Mouse (Mus musculus): ENCODE measurements around the gene Clybl.

Clybl gene

DNA sequence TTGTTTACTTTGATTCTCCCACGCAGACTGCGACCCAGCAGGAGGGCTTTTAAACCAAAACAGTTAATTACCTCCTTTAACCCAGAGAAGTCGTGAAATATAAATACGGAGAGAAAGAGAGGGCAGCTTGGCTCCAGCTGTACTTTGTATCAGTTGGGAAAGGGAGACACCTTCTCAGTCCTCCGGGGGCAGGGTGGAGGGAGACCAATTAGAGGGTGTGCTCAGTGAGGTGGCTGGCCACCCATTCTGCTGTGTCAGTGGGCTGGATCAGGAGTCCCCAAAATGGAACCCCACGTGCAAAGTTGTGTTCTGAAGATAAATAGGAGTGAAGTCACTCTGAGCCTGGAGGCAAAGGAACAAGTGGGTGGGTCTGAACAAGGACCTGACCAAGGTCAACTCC is 181.7 kb downstream of the Clybl start:
- DNase-seq (ENCODE audit: low spot score): no peak

DNA sequence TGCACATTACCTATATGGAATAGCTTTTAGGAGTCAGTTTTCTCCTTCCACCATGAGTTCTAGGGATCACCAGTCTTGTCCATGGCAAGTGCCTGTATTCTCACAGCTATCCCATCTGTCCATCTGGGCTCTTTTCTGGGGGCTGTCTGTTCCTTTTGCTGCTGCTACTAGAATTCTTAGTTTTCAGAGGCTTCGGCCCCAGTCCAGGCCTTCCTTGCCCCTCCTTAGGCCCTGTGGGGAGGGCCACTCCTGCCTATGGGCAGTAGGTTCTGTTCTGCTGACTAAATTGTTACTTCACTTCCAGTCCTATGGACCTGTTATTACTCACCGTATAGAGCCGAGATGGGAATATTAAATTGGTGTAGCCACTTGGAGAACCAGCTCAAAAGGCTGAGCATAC is 182.5 kb downstream of the Clybl start:
- DNase-seq (ENCODE audit: low spot score): no peak

DNA sequence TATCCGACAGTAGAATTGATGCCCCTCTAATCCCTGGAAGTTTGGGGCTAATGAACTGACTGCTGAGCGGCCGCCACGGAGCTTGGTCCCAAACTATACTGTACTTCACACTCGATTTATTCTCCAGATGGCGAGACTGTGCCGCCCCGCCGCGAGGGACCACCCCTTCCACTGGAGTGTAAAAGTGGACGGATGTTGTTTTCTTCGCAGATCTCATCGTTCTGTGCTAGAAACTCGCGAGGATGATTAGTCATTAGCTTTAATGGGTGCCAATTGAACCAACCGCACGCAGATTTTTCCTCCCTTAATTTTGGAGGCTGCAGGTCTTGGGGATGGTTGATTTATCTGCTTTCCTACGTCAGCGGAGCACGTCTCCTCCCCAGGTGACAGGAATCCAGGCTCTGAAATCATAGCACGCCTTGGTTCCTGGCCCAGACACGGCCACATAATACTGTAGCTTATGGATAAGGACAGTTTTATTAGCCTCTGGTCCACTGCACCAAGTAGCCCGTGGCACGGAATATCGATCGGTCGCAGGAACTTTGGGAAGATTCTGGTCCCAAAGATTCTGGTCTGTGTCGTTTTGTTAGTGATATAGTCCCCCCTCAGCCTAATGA is 185.9 kb downstream of the Clybl start:
- DNase-seq (ENCODE audit: low spot score): no peak

DNA sequence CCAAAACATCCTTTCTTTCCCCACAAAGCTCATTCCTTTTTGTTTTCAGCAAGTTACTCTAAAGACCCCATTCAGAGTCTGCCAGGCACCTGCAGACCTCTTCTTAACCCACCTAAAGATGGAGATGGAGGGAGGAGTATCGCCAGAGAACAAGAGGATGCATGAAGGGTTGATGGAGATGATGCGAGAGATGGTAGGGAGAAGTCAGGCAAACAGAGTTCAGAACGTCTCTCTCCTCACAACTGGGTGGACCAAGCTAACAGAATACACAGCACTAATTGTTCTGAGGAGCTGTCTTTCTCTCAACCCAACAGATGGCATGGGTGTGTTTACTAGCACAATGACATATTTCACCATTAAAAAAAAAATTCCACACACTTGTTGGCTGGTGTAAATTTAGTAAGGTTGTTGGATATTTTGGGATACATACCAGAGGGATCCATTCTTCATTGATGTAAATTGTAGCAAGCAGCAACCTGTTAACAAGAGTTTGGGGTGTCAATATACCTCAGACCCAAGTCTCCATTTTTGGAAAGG is 186.4 kb downstream of the Clybl start:
- DNase-seq (ENCODE audit: low spot score): no peak

DNA sequence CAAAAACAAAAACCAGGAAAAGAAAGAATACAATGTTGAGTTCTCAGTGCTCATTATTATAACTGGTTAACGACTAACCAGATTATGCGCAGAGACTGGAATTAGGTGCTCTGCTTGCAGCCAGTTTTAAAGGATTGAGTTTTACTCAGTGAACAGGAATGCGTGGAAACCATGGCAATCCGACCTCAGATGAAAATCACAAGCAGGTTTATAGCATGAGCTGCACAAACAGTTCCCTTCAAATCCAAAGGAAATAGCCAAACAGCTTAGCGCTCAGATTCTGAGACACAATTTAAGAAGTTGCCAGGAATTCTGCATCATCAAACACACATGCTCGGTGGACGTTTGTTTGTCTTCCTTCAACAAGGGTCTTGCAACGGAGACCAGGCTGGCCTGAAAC is 187.0 kb downstream of the Clybl start:
- DNase-seq (ENCODE audit: low spot score): no peak

DNA sequence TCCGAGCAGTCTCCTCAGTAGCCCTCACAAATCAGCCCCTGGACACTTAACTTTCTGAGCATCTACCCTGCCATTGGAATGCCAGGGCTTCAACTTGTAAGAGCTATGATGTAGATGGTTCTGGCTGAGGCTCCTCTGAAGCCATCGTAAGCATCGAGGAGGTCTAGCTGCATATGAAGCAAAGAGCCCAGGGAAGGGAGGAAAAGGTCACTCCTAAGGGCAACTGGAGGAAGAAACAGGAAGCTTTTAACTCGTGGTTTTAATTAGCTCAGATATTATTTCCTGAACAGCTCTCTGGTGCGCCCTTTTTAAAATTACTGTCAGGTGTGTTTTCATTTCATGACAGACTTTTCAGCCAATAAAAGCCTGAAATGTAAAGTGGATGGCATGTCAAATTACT is 190.5 kb downstream of the Clybl start:
- no peak for DNase-seq (ENCODE audit: low spot score)

DNA sequence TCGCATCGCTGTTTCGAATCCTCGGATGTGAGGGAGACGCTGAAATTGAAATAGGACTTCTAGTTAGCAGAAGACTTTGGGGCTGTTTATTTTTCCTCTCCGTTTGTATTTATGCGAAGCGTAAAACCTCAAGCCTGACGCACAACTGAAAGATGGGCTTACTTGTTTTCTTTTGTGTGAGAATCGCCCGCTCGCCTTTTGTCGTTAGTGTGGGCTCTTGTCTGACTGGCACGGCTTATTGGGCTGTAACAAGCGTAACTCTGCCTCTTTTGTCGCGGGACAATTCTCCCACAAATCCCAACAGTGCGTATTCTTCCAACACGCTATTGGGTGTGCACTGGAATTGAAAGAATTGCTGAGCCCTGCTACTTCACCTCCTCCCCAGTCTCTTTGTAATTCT is 192.0 kb downstream of the Clybl start:
- no peak for DNase-seq (ENCODE audit: low spot score)

DNA sequence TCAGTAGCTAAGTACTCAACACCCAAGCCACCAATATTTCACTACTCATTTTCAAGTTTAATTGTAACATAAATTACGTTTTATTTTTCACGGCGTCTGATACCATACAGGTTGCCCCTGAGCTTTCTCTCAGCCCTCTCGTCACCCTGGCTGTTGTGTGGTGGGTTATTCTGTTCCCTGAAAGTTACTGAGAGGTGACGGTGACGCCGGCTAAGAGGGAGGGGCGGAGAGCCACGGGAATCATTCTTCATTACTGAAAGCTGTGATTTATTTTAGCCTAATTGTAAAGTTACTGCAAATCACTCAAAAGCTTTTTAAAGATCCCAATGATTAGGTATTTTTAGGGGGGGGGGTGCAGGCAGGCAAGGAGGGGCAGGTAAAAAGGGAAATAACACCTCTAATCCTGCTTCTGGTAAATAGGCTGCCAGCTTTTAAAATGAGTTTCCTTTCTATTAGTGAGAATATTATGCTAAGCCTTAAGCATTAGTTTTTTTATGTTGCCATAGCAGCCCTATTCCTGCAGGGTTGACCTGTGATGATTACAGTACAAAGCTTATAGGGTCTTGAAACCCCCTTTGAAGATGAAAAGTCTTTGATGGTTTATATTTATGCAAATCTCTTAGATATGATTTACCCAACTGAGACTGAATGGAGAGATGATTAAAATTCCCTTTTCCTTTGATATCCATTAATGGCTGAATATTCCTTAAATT is 192.9 kb downstream of the Clybl start:
- no peak for DNase-seq (ENCODE audit: low spot score)

DNA sequence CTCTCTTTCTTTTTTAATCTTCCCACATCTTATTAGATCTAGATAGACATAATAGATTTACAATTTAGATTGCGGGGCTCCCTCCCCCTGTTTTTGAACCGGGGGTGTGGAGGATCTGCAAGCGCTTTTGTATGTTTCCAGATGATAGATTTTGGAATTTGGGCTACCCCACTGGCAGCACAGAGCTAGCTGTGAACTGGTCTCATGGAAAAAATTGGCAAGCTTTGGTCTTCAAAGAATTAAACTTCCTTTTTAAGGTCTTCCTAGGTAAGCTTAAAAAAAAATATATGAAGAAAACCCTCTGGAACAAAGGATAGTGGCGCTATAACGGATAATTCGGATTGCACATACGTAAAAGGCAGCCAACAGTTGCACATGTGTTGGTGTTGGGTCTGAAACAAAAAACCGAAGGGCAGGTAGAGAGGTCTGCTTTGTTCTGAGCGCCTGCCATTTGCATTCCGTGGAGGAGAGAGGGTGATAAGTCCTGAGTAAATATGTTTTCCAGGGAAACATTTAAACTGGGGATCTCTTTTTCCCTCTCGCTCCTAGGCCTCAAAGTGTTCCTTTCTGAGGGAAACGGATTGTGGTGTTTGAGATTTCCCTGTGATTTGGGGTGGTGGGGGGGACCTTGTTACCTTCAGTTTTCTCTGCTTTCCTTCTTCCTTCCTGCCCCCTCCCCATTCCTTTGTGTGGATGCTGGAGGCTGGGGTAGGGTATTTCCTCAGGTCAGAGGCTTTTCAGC is 193.7 kb downstream of the Clybl start:
- no peak for DNase-seq (ENCODE audit: low spot score)

DNA sequence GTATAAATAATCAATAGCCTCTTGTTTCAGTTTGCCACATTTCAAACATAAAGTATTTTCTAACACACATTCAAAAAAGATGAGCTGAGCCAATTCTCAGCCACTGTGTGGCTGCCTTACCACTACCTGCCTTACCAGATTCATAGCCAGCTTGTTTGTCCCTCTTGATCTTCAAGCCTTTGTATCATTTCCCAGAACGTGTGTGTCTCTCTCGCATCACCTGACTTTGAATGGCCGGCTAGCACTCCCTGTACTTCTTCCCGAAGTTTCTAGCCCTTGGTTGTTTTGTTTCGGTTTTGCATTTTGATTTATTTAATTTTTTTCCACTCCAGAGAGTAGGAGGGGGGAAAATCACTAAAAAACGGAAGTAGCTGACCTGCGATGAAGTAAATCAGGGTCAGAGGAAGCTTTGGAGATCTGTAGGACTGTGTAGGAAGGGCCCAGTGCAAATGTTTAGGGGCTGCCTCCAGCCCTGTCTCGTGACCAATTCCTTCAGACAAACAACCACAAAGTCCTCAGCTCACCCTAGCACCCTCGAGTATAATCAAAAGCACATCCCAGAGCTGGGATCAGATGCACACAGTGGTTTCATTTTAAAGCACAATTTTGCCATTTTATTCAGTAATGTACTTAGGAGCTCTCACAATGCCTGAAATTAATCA is 195.1 kb downstream of the Clybl start:
- no peak for DNase-seq (ENCODE audit: low spot score)

DNA sequence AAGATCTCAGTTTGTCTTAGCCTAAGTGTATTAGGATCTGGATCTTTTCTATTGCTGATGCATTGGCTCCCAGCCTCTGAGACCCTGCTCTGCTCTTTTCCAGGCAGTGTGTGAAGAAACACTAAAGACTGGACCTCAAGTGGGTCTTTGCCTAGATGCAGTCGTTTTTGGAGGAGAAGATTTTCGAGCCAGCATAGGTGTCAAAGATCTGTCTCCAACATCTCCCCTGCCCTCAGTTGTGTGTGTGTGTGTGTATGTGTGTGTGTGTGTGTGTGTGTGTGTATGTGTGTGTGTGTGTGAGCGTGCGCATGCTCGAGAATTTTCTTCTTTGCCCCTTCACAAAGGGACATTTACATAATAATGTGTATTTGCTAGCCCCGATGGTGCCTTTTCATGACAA is 196.2 kb downstream of the Clybl start:
- DNase-seq (ENCODE audit: low spot score): no peak

DNA sequence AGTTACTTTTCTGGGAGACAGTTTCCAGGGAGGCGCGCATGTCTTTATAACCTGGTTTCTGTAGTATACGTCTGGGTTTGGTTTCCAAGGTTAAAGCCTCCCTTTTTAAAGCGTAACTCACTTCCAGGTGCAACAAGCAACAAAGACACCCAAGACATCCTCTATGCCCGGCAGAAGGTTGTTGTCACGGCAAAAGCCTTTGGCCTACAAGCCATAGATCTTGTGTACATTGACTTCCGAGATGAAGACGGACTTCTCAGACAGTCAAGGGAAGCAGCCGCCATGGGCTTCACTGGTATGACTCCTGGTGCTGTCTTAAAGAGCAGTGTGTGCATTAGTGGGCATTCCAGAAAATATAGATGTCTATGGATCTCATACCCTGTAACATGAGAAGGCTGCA is 197.6 kb downstream of the Clybl start:
- DNase-seq (ENCODE audit: low spot score): no peak

DNA sequence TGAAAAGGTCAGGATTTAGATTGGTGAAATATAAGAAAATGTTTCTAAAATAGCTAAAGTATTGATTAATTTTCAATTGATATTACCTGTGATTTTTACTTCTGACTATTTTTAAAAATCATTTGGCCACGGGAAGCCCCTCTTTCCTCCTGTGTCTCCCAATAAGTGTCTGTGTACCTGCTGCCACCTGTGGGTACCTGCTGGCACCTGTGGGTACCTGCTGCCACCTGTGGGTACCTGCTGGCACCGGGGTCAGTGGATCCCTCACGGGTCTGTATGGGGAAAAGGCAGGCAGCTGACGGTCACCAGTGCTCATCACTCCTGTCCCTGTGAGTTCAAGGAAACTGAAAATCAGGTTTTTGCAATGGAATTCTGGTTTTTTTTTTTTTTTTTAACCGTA is 198.5 kb downstream of the Clybl start:
- DNase-seq (ENCODE audit: low spot score): no peak

DNA sequence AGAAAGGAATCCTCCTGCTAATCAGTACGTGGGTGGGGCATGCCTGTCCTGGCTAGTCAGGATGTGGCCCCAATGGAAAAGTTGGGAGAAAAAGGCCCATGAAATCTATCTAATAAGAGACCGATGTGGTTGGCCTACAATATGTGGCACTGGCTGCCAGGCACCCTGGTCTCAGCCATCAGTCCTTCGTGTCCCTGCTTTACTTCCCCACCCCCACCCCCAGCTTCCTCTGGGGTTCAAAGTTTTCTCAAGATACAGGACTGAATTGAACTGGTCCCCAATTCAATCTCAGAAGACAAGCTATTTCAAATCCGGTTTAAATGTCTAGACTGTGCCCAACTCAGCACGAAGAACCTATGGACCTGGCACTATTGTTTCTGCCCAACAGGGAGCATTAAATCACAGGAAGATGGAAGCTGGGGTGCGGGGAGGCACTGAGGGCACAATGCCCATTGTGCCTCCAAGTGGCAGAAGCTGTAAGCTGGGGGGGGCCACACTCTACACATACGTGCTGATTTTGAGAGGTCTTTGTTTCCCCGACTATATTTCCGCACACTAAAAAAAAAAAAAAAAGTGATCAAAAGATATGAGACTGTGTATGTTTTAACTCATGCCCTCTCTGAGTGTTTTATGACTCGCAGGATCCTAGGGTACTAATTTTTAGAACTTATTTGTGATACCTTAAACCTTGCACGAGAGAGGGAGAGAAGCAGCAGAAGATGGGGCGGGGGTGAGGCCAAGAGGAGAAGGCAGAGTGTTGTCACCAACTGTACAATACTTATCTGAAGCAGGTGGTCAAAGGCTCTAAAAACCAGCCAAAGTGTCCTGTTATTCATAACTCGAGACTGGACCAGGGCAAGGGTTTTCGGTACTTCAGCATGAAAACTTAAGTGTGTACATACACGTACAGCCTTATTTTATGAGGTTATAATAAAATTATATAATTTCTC is 199.7 kb downstream of the Clybl start:
- DNase-seq (ENCODE audit: low spot score): no peak

DNA sequence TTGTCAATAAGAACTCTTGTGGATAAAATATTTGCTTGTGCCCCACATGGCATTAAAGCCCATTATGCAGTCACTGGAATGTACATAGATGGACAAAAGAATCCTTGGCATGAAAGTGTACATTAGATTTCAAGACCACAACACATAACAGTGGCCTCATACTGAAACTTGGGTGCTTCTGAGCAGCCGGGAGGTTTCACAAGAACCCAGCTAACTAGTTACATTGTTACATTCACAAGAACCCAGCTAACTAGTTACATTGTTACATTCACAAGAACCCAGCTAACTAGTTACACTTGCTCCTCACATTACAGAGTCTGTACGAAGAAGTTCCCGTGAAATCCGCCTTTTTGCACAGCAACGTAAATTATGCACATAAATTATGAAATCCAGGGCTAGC is 200.8 kb downstream of the Clybl start:
- no peak for DNase-seq (ENCODE audit: low spot score)

DNA sequence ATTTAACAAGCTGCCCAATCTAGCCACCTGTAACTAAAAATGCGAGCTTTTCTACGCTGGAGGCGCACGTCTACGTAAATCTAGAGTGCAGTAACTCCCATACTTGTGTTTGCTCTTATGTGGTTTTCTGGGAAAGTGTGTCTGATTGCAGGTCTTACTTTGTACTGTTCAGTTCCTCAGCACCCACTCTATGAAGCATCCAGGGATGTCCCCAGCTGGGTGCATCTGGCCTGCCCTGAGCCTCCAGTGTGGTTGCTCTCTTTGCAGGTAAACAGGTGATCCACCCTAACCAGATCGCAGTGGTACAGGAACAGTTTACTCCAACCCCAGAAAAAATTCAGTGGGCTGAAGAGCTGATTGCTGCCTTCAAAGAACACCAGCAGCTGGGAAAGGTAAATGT is 202.4 kb downstream of the Clybl start:
- no peak for DNase-seq (ENCODE audit: low spot score)

DNA sequence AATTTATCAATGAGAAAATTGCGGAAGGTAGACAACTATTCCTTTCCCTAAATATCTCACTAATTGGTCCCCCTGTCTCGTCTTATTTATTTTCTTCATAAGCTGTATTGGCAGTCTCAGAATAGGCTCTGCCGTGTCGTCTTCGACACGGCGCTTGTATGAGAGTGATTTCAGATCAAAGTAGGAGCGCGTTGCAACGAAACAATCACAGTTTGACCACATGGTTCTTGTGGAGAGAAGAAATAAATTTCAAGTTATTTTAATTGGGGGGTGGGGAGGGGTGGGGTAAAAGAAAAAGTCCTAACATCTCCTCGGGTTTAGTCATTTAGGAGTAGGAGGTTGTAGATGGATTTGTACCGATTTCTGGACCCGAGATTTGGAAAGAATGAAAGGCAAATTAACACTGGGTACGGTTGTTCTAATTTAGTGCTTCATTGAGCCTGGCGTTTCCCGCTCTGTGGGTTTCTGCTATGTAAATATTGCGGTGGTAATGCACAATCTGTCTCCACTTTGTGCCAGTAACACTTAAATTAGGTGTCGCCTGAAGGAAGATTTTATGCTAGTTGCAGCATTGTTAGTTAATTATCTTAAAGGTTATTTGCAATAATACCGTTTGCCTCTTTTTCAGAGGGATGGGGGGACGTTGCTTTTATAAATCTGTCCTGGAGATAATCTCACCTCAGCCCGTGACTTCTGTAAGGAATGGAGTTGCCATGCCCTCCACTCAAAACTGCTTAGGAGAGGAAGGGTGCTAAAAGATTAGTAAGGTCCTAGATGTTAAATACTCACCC is 203.1 kb downstream of the Clybl start:
- no peak for DNase-seq (ENCODE audit: low spot score)

DNA sequence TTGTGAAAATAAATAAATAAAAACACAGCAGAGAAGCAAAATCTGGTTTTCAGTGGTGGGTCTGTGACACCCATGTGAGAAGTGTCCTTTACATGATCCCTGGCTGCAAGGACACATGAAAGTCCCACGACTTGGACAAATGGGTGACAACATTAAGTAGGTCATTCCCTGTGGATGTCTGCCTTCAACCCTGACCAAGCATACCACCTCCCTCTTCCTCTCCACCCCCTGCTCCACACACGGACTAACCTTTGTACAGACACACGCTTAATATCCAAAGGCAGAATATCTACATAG is 203.7 kb downstream of the Clybl start:
- no peak for DNase-seq (ENCODE audit: low spot score)

DNA sequence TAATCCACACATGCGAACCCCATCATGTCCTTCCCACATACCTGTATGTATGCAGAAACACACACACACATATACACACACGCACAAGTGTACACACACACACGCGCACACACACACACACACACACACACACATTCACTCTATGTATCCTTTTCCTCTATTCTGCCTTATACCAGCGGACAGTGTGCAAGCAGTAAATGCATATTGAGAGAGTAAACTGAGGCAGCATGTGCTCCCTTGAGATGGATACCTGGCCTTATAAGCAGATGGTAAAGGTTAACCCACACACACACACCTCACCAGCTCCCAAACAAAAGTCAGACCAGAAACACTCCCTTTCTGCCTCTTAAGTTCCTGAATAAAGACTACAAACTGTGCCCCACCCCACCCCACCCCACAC is 204.3 kb downstream of the Clybl start:
- no peak for DNase-seq (ENCODE audit: low spot score)

DNA sequence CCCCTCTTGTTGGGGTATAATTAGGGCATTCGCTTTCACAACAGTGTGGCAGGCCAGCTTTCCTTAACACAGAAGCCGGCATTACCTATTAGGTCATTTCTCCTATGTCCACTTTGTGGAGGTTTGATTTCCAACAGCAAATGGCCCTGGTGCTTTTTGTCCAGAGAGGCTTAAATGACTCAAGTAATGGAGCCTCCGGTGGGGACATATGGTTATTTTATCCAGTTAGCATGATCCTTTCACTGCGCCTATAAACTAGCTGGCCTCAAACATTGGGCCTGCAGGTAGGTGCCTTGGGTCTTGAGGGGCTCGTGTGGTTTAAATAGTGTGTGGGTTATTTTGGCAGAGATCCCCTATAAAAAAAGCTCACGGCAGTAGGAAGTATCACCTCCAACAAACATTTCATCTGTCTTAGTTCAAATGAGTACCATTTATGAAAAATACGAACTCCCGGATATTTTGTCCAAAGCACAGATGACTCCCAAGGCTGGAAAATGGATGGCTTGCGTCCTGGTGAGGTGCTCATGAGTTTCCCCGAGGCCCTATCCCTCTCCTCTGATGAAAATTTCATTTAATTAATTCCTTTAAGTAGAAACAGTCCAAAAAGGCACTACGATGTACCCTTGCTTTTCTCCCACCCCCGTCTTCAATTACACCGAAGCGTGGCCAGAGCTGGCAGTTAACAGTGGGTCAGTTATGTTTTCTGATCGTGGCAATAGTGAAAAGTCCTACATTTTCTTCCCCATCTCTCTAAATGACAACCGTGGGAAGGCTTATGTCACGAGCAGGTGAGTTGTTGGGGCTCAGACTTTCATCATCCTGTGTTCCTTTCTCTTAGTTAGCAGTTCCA is 205.0 kb downstream of the Clybl start:
- DNase-seq (ENCODE audit: low spot score): no peak

Data from T-cell, adult 2 months (primary cell).